Mouse (Mus musculus): Measurements from ENCODE around the gene Col11a1.

The Col11a1 gene

GRCm38 (mm10) chr3:114029971-114030635, at the start of gene Col11a1:
Gene Col11a1, plus strand, starts transcription at chr3:114030540.
- DNase-seq (ENCODE audit: low spot score in 2 of 2), result no peak

GRCm38 (mm10) chr3:113990936-113991335, 39.4 kb upstream of the Col11a1 start:
- no peak for DNase-seq (ENCODE audit: low spot score in 2 of 2)

- DNase-seq (ENCODE audit: low spot score in 2 of 2), result no peak
These were observed 546 bp downstream of the Col11a1 start for GRCm38 (mm10) chr3:114030886-114031285.

DNA sequence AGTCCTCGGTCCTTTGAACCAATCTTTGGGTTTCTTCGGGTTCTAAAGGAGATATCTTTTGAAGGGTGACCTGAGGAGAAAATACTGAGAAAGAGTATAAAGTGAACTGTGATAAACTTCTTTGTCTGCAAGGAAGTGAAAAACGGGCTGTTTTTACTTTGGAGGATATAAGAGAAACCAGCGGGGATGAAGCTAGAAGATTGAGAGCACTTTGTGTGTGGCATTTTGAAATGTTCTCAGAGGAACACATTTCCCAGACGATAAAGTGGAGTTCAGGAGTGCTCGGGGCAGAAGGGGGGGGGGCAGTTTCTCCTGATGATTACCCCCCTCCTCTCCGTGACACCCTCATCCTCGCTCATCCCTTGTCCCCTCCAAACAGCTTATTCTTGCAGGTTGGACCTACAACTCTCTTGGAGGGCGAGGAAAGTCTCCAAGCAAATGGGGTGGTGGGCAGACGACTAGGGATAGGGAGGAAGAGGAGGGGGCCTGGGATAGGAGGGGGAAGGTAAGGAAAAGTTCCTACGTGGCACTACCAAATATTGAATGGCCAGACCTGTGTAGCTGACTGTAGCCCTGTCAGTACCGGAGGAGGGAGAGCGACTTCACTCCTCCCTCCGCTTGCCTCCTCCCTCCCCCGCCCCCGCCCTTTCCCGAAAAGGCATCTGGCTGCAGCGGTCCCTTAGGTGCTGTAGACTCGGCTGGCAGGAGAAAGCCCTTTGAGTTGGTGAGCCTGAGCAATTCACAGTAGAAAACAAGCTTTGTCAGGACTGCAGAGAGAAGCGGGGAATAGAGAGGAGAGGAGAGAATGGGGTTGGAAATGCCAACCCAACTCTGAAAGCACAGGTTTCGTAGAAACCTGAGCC, 1.2 kb downstream of the Col11a1 start:
- no peak for DNase-seq (ENCODE audit: low spot score in 2 of 2)

- no peak for DNase-seq (ENCODE audit: low spot score in 2 of 2)
These were observed 2.0 kb downstream of the Col11a1 start for GRCm38 (mm10) chr3:114032333-114032732.

GRCm38 (mm10) chr3:114052406-114052805, 22.1 kb downstream of the Col11a1 start:
- DNase-seq (ENCODE audit: low spot score in 2 of 2), result no peak

GRCm38 (mm10) chr3:114053501-114053900, 23.2 kb downstream of the Col11a1 start:
- no peak for DNase-seq (ENCODE audit: low spot score in 2 of 2)

DNA sequence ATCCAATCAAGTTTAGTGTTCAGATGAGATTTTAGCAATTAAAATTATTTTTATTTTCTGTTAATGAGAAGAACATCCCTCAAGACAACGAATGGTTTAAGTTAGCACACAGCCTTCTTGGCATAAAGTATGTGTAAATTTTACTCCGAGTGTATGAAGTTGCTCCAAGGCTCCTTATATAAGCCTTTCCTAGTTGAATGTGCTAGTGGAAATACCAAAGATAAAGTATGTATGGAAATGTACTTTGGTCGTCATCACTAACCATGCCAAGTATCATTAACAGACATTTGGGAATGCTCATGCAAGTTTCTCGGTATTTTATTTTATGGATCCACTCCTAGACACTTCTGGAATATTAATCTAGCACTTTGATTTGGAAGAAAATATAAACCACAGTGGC, 34.8 kb downstream of the Col11a1 start:
- DNase-seq (ENCODE audit: low spot score in 2 of 2), result no peak

- DNase-seq (ENCODE audit: low spot score in 2 of 2), result no peak
These were observed 35.2 kb downstream of the Col11a1 start for GRCm38 (mm10) chr3:114065587-114065986.

DNA sequence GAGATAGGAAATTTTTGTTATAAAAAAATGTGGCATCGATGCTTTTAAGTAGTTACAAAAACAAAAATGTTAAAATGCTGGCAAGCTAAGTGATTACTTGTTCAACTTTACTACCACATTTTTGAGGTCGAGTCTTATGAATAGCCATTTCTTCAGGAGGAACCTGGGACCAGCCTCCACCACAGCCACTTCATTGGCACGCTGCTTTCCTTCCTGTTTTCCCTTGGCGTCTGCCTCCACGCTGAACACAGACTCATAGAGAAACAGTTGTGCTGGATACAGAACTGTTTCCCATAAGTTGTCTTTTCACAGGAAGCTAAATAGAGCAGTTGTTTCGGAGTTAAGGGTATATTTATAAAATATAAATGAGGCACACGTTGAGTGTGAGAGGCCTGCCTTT, 69.0 kb downstream of the Col11a1 start:
- DNase-seq (ENCODE audit: low spot score in 2 of 2), result no peak

GRCm38 (mm10) chr3:114107099-114107498, 76.8 kb downstream of the Col11a1 start:
- DNase-seq (ENCODE audit: low spot score in 2 of 2), result no peak

GRCm38 (mm10) chr3:114147140-114147539, 116.8 kb downstream of the Col11a1 start:
- no peak for DNase-seq (ENCODE audit: low spot score in 2 of 2)

DNA sequence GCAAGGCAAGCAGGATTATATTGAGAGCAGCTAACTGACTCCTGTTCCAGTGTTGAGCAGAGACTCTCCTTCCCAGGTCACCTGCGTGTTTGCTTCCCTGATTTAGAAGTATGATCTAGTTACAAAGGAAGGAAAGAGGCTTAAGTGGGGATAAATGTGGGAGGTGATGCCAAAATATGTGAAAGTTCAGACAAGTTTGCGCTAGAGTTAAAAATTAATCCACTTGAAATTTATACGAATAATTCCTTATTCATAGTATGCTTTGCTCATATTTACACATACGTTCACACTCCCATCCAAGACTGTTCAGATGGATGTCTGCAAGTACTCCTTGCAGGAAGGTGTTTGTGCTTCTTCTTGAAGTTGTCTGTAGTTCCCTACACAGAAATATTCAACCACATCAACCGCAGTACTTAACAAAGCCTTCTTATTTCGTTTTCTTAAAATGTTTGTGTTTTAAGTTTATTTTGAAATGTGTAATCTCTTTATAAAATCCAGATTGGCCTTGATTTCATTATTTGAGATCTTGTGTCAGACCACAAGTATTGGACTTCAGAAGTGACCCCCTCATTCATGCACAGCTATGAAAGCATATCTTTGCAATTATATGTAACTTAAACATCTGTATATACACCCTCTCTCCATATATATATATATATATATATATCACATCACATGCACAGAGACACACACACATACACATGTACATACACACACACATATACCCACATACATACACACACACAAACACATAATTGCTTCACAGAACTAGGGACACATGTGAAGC, 167.8 kb downstream of the Col11a1 start:
- no peak for DNase-seq (ENCODE audit: low spot score in 2 of 2)

- no peak for DNase-seq (ENCODE audit: low spot score in 2 of 2)
These were observed 181.9 kb downstream of the Col11a1 start for GRCm38 (mm10) chr3:114212255-114212654.

GRCm38 (mm10) chr3:114216105-114216504, 185.8 kb downstream of the Col11a1 start:
- DNase-seq (ENCODE audit: low spot score in 2 of 2), result no peak

GRCm38 (mm10) chr3:114229501-114229900, 199.2 kb downstream of the Col11a1 start:
- DNase-seq (ENCODE audit: low spot score in 2 of 2), result no peak

Data from urinary bladder, adult 18-20 months (tissue).